Mouse (Mus musculus): ENCODE measurements around the gene Vmn2r92.
"Not testable (repeated sequence)": the region's sequence is repeated elsewhere in the genome, so short reads cannot be mapped to it uniquely, and the experiment has no call there.

Gene Vmn2r92

GRCm38 (mm10) chr17:18151587-18151986 is at the start of gene Vmn2r92:
Gene Vmn2r92 (plus strand): TSS chr17:18151887.
- DNase-seq (ENCODE audit: low read depth, low spot score) = not testable (repeated sequence)

GRCm38 (mm10) chr17:18102265-18102664 is 49.4 kb upstream of the Vmn2r92 start:
- DNase-seq (ENCODE audit: low read depth, low spot score) = not testable (repeated sequence)

- DNase-seq (ENCODE audit: low read depth, low spot score) = not testable (repeated sequence)
These were observed 9.5 kb downstream of the Vmn2r92 start for GRCm38 (mm10) chr17:18161194-18161593.

- DNase-seq (ENCODE audit: low read depth, low spot score) = no peak
These were observed 38.0 kb downstream of the Vmn2r92 start for GRCm38 (mm10) chr17:18189732-18190131.

- DNase-seq (ENCODE audit: low read depth, low spot score) = no peak
These were observed 69.6 kb downstream of the Vmn2r92 start for GRCm38 (mm10) chr17:18221300-18221699.

DNA sequence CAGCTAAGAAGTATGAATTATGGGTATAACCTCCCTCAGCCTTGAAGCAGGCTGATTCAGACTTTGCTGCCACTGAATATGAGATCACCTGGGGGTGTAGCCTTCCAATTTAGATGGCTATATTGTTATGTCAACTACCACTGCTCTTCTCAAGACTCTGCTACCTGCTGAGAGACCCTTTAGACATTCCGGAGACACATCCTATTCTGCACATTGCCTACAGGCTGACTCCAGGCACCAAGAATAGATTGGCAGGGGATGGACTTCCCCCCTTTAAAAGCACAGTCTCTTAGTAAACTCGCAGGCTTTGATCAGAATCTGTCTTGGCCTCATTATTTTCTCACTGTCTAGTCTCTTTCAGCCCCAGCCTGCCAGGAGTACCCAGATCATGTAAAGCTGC is 80.3 kb downstream of the Vmn2r92 start:
- DNase-seq (ENCODE audit: low read depth, low spot score) = no peak

- DNase-seq (ENCODE audit: low read depth, low spot score) = no peak
These were observed 85.2 kb downstream of the Vmn2r92 start for GRCm38 (mm10) chr17:18236931-18237330.
